Mouse (Mus musculus): ENCODE measurements at regions not wholly inside any gene's neighbourhood (a gene's known extent, or its start where the extent isn't known, plus 50 kb on each side); places are given as distances from the start of the nearest gene placed in this dataset.

GRCm38 (mm10) chr3:52801446-52801845 is 215.6 kb downstream of the Cog6 start:
- DNase-seq (ENCODE audit: extremely low spot score): no peak

GRCm38 (mm10) chr3:52800673-52801072 is 216.4 kb downstream of the Cog6 start:
- no peak for DNase-seq (ENCODE audit: extremely low spot score)

- DNase-seq (ENCODE audit: extremely low spot score): no peak
These were observed 219.2 kb downstream of the Cog6 start for GRCm38 (mm10) chr3:52797801-52798200.

GRCm38 (mm10) chr3:52797164-52797563 is 219.9 kb downstream of the Cog6 start:
- no peak for DNase-seq (ENCODE audit: extremely low spot score)

DNA sequence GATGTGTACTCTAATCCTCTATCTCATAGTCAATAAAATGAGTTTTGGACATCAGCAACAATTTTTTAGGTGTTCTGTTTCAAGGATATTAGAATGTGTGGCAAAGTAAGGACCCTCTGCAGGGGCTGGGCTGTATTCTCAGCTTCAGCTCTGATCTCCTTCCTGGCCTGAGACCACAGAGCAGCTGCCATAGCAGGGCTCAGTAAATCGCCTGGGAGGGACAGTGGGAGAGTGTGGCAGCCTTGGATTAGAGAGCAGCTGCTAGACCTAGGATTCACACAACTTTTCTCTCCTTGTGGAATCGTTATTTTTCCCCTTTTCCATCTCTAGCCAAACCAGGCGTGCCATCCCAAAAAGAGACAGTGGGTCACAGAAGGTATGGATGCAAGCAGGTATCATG is 222.8 kb downstream of the Cog6 start:
- no peak for DNase-seq (ENCODE audit: extremely low spot score)

GRCm38 (mm10) chr3:52792801-52793200 is 224.2 kb downstream of the Cog6 start:
- DNase-seq (ENCODE audit: extremely low spot score): no peak

DNA sequence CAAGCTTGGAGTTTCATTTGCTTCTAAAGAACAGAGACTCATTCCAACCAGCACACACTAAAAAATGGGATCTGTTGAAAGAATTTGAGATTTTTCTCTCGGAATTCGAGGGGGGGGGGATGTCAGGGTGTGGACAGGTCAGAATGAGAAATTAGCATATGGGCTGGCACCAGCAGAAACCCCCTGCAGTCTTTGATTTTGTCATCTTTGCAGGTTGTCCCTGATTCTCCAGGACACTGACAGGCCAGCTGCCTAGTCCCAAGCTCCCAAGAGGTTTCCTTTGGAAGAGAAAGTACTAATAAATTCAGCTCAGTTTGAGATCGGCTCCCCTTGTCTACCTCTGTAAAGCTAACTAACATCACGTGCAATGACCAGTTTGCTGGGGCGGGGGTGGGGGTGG is 224.9 kb downstream of the Cog6 start:
- DNase-seq (ENCODE audit: extremely low spot score): no peak

DNA sequence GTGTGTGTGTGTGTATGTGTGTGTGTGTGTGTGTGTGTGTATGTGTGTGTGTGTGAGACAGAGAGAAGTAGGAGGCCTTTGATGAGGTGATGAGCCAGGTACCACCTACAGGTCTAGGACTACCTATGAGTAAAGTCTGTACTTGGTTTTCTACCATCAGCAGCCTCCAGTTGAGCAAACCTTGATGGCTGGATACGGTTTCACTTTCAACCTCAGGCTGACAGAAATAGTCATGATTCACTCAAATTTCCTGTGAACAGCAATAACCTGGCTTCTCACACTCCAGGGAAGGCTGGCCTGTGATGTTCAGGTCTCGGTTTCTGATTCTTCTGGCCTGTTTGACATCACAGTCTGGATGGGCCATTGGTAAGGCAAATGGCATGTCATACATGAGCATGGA is 226.1 kb downstream of the Cog6 start:
- no peak for DNase-seq (ENCODE audit: extremely low spot score)

DNA sequence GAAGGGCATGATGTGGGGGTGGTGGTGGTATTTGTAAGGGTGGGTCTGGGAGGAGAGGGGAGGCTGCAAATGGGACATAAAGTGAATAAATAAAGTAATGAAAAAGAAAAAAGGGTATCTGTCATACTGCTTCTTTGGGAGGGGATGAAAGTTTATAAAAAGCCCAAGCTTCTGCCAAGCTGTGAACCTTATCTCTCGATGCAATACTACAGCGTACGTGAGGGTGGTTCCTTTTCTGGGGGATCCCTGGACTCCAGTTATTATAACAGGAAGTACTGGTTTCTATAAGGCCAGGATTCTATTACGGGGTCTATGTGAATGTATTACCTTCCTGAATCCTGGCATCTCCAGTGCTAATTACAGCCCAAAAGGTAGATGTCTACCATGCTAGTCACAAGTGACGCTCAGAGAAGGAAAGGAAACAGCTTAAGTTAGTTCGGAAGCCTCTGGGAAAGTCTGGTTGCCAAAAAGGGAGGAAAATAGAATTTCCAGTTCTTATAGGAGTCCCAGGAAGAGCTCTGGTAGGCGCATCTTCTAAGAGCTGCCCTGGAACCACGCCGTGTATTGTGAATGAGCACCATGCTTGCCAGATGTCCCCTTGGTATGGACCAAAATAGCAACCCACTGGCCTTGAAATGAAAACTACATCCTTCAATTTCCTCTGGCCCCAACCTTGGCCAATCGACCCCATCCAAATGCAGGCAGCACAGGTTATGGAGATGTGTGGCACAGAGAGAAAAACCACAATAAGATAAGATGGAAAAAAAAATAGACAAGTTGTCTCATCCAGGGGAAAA is 228.9 kb downstream of the Cog6 start:
- no peak for DNase-seq (ENCODE audit: extremely low spot score)

DNA sequence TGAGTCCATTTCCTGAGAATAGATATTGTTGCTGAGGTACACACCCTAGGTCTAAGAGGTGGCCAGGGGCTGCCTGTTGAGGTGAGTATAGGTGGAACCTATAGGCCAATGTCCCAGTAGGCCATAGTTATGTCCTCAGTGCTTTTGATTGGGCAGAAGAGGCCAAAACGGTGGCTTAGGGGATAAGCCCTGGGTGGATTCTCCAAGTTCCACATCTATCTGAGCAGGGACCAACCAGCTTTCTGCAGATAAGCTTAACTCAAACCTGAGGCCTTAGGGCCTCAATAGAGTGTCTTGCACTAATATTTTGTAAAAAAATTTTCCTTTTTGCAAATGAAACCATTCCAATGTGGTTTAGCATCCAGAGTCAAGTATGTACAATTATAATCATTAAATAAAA is 231.4 kb downstream of the Cog6 start:
- DNase-seq (ENCODE audit: extremely low spot score): no peak

DNA sequence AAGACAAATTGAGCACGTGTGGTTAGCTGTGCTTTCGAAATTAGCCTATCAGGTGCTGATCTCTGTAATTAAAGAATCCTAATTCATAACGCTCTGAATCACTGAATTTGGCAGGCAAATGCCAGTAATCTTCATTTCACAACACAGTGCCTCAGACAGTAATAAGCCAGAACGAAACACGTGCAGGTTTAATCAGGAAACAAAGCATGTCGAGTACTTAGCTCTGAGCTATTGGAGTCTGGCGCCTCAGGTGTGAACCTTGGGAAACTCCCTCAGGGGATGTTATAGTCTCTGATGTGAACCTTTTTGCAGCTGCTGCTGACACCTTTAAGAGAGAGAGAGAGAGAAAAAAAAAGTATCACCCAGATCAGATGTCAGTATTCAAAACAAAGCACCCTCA is 232.6 kb downstream of the Cog6 start:
- DNase-seq (ENCODE audit: extremely low spot score): no peak

DNA sequence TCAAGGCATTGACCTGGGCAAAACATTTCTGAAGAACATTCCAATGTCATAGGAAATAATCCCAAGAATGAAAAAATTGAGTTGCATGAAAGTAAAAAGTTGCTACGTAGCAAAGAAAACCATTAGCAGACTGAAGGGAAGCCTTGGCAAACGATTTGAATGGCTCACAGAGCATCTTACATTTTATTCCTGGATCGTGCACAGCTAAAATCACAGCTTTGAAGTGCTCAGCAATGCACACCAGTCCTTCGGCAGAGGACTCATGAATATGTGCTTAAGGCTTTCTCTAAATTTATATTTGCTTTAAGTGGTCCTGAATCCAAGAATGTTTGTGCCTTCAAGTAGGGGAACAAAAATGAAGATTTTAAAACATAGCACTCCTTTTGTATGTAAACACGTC is 234.5 kb downstream of the Cog6 start:
- DNase-seq (ENCODE audit: extremely low spot score): no peak

DNA sequence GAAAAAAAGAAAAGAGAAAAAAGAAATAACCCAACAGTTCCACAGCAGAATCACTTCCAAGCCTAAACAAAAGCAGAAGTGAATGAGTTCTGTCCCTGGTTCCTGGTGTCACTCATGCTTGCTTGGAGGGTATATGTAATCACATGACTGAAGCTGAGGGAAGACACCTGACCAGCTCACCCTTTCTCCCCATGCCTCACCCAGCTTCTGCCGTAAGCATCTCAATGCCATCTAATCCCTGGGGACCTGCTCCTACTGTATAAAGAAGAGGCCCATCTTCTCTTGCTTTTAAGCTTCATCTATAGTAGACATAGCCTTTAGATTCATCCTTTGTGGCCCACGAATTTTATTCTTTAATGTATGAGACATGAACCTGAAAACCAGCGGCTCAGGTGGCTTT is 235.5 kb downstream of the Cog6 start:
- DNase-seq (ENCODE audit: extremely low spot score): no peak

- no peak for DNase-seq (ENCODE audit: extremely low spot score)
These were observed 236.7 kb downstream of the Cog6 start for GRCm38 (mm10) chr3:52780356-52780755.

DNA sequence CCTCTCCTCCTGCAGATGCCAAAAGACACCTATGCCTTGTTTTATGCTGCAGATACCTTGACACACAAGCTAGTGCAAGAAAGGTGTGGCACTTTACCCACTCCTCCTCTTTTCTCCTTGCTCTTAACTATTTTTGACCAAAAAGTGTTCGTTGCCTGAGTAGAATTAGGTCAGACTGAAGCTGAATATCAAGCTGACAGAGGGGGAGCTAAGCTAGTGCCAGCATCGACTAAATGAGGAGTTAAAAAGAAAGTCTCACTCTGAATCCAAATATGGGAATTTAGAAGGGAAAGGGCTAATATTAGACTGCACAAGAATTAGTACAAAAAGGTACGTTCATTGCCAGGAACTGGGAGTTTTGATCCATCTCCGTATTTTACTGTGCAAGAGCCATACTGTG is 241.2 kb downstream of the Cog6 start:
- no peak for DNase-seq (ENCODE audit: extremely low spot score)

DNA sequence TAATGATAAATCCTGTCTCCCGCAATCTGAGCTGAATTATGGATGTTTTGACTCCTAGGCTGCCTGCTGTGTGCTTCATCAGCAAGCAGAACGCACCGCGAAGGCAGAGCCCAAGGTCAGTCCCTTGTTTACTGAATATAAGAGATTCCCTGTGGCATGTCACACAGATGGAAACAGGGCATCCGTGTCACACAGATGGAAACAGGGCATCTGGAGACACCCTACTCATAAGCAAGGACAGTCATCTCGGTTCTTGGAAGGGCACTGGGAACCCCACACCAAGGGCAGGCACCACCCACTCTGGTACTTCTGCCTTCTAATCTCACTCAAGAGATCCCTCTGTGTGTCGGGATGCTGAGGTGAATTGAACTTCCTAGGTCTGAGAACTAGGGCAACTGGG is 241.9 kb downstream of the Cog6 start:
- DNase-seq (ENCODE audit: extremely low spot score): no peak

- DNase-seq (ENCODE audit: extremely low spot score): no peak
These were observed 242.3 kb downstream of the Cog6 start for GRCm38 (mm10) chr3:52774734-52775133.

DNA sequence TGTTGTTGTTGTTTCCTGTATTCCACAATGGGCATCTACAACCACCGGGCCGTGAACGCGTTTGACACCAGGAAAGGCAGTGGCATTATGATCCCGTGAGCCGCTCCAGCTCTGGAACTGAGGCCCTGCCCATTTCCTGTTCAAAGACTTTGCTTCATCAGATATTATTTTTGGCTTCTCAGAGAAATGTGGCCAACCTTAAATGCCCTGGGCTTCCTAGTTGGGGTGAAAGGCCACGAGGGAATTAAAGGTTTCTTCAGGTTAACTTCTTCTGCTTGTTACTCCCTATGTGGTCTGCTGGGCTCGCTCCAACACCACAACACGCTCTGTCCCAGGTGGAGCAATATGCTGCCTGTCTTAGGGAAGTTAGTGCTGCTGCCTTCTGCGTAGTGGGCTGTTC is 249.8 kb downstream of the Cog6 start:
- DNase-seq (ENCODE audit: extremely low spot score): no peak

GRCm38 (mm10) chr3:52766841-52767240 is 250.2 kb downstream of the Cog6 start:
- no peak for DNase-seq (ENCODE audit: extremely low spot score)

GRCm38 (mm10) chr3:52764166-52764565 is 252.9 kb downstream of the Cog6 start:
- no peak for DNase-seq (ENCODE audit: extremely low spot score)

DNA sequence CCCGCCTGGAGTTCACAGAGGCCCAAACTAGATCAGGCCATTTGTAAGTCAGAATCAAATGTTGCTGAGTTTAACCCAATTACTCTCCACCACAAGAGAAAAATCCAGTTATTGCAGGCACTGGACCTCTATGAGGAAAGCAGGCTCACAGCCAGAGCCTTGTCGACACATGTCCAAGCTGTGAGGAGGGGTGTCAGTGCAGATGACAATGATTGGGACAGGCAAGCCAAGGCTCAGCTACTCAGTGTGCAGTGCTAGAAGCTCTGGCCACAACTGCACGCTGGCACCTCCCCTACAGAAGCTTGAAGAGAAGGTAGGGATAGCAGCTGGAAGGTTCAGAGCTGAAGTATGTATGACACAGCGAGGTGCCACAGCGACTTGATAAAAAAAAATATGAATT is 253.4 kb downstream of the Cog6 start:
- no peak for DNase-seq (ENCODE audit: extremely low spot score)

GRCm38 (mm10) chr3:52762549-52762948 is 254.5 kb downstream of the Cog6 start:
- DNase-seq (ENCODE audit: extremely low spot score): no peak

GRCm38 (mm10) chr3:52759846-52760245 is 257.2 kb downstream of the Cog6 start:
- no peak for DNase-seq (ENCODE audit: extremely low spot score)

GRCm38 (mm10) chr3:52758561-52758960 is 258.5 kb downstream of the Cog6 start:
- peak; percentile 33 for DNase-seq (ENCODE audit: extremely low spot score)
